Mouse (Mus musculus): Measurements from ENCODE around the gene Ccdc150. TPM values are rescaled to one million over a fixed set of nuclear protein-coding genes. Genes with fewer than 3 reads are reported as not detected.

The Ccdc150 gene
- polyA plus RNA-seq, 1 experiment: 38.5 TPM

GRCm38 (mm10) chr1:54326647-54327046 is 76.2 kb downstream of the Ccdc150 start:
- Histone ChIP-seq H3K4me3 (ENCODE audit: control insufficient read depth, low read depth, low read length) (no peak overlapping the region), H3K27me3 (ENCODE audit: control insufficient read depth, insufficient read depth, low read length) (no peaks in the 10 kb centered on the region)
- no peak for TF ChIP-seq CTCF (IDR thresholded peaks at IDR 0.05; ENCODE audit: control insufficient read depth, insufficient read depth, insufficient replicate concordance, low read depth, low read length)
- TF ChIP-seq POLR2A (IDR thresholded peaks at IDR 0.05; ENCODE audit: control insufficient read depth, low read depth, low read length): no peak

DNA sequence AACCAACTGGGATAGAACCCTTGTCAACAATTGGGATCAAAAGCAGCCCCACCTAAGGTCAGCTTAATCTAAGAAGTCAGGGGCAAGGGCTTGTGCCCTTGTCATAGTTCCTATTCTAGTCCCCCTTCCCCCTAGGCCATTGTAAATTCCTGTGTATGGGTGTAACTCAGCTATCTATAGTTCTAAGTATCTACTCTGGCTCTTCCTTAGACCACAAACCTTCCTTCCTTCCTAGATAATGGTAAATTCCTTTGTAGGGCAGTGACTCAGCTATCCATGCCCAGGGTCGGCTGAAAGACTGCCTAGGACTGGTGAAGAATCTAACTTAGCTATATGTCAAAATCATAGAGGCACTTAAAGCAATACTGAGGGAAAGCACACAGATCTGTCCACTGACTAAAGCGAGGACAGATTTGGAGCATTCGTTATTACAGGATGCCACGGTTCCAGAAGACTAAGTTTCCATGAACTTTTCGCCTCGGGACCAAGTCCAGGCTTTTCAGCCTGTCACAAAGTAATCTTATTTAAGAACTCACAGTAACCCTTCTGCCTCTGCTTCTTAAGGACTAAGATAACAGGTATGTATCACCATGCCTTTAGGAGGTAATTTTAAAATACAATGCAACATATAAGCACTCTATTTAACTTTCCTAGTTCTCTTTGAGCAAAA is 77.5 kb downstream of the Ccdc150 start:
- Histone ChIP-seq H3K27me3 (ENCODE audit: control insufficient read depth, insufficient read depth, low read length) (no peaks in the 10 kb centered on the region), H3K4me1 (ENCODE audit: control insufficient read depth, insufficient read depth, low read length) (no peaks in the 10 kb centered on the region), H3K36me3 (ENCODE audit: control insufficient read depth, insufficient read depth, low read length) (no peaks in the 10 kb centered on the region), H3K27ac (ENCODE audit: control insufficient read depth, insufficient read depth, low read depth, low read length) (no peak overlapping the region), H3K4me3 (ENCODE audit: control insufficient read depth, low read depth, low read length) (no peak overlapping the region)
- TF ChIP-seq POLR2A (IDR thresholded peaks at IDR 0.05; ENCODE audit: control insufficient read depth, low read depth, low read length): no peak
- TF ChIP-seq CTCF (IDR thresholded peaks at IDR 0.05; ENCODE audit: control insufficient read depth, insufficient read depth, insufficient replicate concordance, low read depth, low read length): no peak

More at GRCm38 (mm10) chr1:54326647-54327046, 76.2 kb downstream of the Ccdc150 start:
- H3K27ac ChIP-seq (ENCODE audit: control insufficient read depth, insufficient read depth, low read depth, low read length): no peak overlapping the region
- H3K36me3 ChIP-seq (ENCODE audit: control insufficient read depth, insufficient read depth, low read length): no peaks in the 10 kb centered on the region
- no peaks in the 10 kb centered on the region for H3K4me1 ChIP-seq (ENCODE audit: control insufficient read depth, insufficient read depth, low read length)

- TF ChIP-seq POLR2A (IDR thresholded peaks at IDR 0.05; ENCODE audit: control insufficient read depth, low read depth, low read length) (no peak), CTCF (IDR thresholded peaks at IDR 0.05; ENCODE audit: control insufficient read depth, insufficient read depth, insufficient replicate concordance, low read depth, low read length) (no peak)
- Histone ChIP-seq H3K4me1 (ENCODE audit: control insufficient read depth, insufficient read depth, low read length) (no peaks in the 10 kb centered on the region), H3K4me3 (ENCODE audit: control insufficient read depth, low read depth, low read length) (peak overlapping the region; percentile 67), H3K27ac (ENCODE audit: control insufficient read depth, insufficient read depth, low read depth, low read length) (no peak overlapping the region), H3K36me3 (ENCODE audit: control insufficient read depth, insufficient read depth, low read length) (no peaks in the 10 kb centered on the region), H3K27me3 (ENCODE audit: control insufficient read depth, insufficient read depth, low read length) (no peaks in the 10 kb centered on the region)
These were observed 82.5 kb downstream of the Ccdc150 start for GRCm38 (mm10) chr1:54332988-54333387.

DNA sequence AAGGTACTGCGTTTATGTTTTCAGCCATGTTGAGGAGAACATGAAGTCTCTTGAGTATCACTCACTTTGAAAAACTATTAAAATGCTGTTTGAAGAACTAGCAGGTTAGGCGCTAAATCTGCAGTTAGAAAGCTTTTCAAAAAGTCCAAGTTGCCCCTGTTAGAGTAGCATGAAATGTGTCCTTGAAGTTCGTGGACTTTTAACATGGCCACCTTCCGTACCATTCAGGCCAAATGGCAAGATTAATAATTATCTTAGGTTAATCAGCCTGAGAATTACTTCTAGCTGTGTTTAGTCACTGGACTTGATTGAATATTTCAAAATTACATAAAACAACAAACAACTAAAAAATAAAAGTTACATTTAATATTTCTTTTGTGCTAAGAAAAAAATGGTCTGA is 104.3 kb downstream of the Ccdc150 start:
- Histone ChIP-seq H3K27me3 (ENCODE audit: control insufficient read depth, insufficient read depth, low read length) (no peaks in the 10 kb centered on the region), H3K4me1 (ENCODE audit: control insufficient read depth, insufficient read depth, low read length) (no peaks in the 10 kb centered on the region), H3K27ac (ENCODE audit: control insufficient read depth, insufficient read depth, low read depth, low read length) (no peak overlapping the region), H3K4me3 (ENCODE audit: control insufficient read depth, low read depth, low read length) (no peak overlapping the region), H3K36me3 (ENCODE audit: control insufficient read depth, insufficient read depth, low read length) (no peaks in the 10 kb centered on the region)
- TF ChIP-seq POLR2A (IDR thresholded peaks at IDR 0.05; ENCODE audit: control insufficient read depth, low read depth, low read length) (no peak), CTCF (IDR thresholded peaks at IDR 0.05; ENCODE audit: control insufficient read depth, insufficient read depth, insufficient replicate concordance, low read depth, low read length) (no peak)

DNA sequence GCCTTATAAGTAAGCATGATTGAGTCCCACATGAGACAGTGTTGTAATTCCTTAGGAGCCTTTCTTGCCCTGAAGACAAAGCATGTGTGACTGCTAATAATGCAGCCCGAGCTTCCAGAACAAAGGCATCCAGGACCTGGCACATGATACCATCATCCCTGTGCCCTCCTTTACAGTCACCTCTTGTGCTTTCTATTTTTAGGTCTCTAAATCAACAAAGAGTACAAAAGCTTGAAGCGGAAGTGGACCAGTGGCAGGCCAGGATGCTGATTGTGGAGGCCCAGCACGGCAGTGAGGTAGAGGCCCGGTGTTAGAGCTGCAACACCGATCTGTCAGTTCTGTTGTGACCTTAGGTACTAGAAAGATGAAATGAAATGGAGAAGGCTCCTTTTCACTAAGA is 105.0 kb downstream of the Ccdc150 start:
- Histone ChIP-seq H3K4me1 (ENCODE audit: control insufficient read depth, insufficient read depth, low read length) (no peaks in the 10 kb centered on the region), H3K27ac (ENCODE audit: control insufficient read depth, insufficient read depth, low read depth, low read length) (no peak overlapping the region), H3K4me3 (ENCODE audit: control insufficient read depth, low read depth, low read length) (no peak overlapping the region), H3K36me3 (ENCODE audit: control insufficient read depth, insufficient read depth, low read length) (no peaks in the 10 kb centered on the region), H3K27me3 (ENCODE audit: control insufficient read depth, insufficient read depth, low read length) (no peaks in the 10 kb centered on the region)
- TF ChIP-seq CTCF (IDR thresholded peaks at IDR 0.05; ENCODE audit: control insufficient read depth, insufficient read depth, insufficient replicate concordance, low read depth, low read length): no peak
- no peak for TF ChIP-seq POLR2A (IDR thresholded peaks at IDR 0.05; ENCODE audit: control insufficient read depth, low read depth, low read length)

DNA sequence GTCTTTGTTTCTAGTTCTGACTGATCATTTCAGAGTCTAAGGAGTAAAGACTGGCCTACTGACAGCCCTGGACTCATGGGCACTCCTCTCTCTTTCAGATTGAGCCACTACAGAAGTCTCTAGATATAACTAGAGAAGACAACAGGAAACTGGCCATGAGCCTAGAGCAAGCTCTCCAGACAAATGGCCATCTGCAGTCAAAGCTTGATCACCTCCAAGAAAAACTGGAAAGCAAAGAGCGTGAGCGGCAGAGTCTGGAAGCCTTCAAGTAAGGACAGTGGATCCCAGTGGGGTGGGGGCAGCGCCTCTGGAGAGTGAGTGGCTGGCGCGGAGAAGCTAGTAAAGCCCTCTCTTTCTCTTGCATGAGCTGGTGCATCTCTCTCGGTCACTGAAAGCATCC is 106.1 kb downstream of the Ccdc150 start:
- Histone ChIP-seq H3K4me1 (ENCODE audit: control insufficient read depth, insufficient read depth, low read length) (no peaks in the 10 kb centered on the region), H3K36me3 (ENCODE audit: control insufficient read depth, insufficient read depth, low read length) (no peaks in the 10 kb centered on the region), H3K27me3 (ENCODE audit: control insufficient read depth, insufficient read depth, low read length) (no peaks in the 10 kb centered on the region), H3K4me3 (ENCODE audit: control insufficient read depth, low read depth, low read length) (no peak overlapping the region), H3K27ac (ENCODE audit: control insufficient read depth, insufficient read depth, low read depth, low read length) (no peak overlapping the region)
- TF ChIP-seq POLR2A (IDR thresholded peaks at IDR 0.05; ENCODE audit: control insufficient read depth, low read depth, low read length) (no peak), CTCF (IDR thresholded peaks at IDR 0.05; ENCODE audit: control insufficient read depth, insufficient read depth, insufficient replicate concordance, low read depth, low read length) (no peak)

- Histone ChIP-seq H3K27ac (ENCODE audit: control insufficient read depth, insufficient read depth, low read depth, low read length) (no peak overlapping the region), H3K4me1 (ENCODE audit: control insufficient read depth, insufficient read depth, low read length) (no peaks in the 10 kb centered on the region), H3K27me3 (ENCODE audit: control insufficient read depth, insufficient read depth, low read length) (no peaks in the 10 kb centered on the region), H3K4me3 (ENCODE audit: control insufficient read depth, low read depth, low read length) (no peak overlapping the region), H3K36me3 (ENCODE audit: control insufficient read depth, insufficient read depth, low read length) (no peaks in the 10 kb centered on the region)
- TF ChIP-seq POLR2A (IDR thresholded peaks at IDR 0.05; ENCODE audit: control insufficient read depth, low read depth, low read length) (no peak), CTCF (IDR thresholded peaks at IDR 0.05; ENCODE audit: control insufficient read depth, insufficient read depth, insufficient replicate concordance, low read depth, low read length) (no peak)
These were observed 127.1 kb downstream of the Ccdc150 start for GRCm38 (mm10) chr1:54377506-54378051.

Data from testis, adult 2 months (tissue).